Mouse (Mus musculus): ENCODE measurements around the gene Dut. TPM values are rescaled to one million over a fixed set of nuclear protein-coding genes. Genes with fewer than 3 reads are reported as not detected.

The Dut gene
- polyA plus RNA-seq, 1 experiment from 2014 or later: 136 TPM

Other genes with a start within 250 kb of the Dut start
- 2.9 TPM in 2 replicates for gene Slc24a5, start 179.1 kb upstream of the Dut start, polyA plus RNA-seq (2015; fragmentation: Nextera tagmentation; extraction: Ambion mirVana)
- 69.3 and 77.7 TPM in 2 replicates for gene Myef2, start 123.5 kb upstream of the Dut start, polyA plus RNA-seq (2015; fragmentation: Nextera tagmentation; extraction: Ambion mirVana)
- gene Ctxn2, start 110.5 kb upstream of the Dut start, polyA plus RNA-seq (2015; fragmentation: Nextera tagmentation; extraction: Ambion mirVana): 0.30 TPM in 1 of 2 replicates, not detected in the other
- not detected in 2 replicates for gene Slc12a1, start 94.7 kb upstream of the Dut start, polyA plus RNA-seq (2015; fragmentation: Nextera tagmentation; extraction: Ambion mirVana)

Measured in stomach, embryonic 15.5 days (tissue).